In genomic region chr6:124900801-124901480, GRCm38 (mm10) we compare ENCODE assay signal across 11 mouse cellular contexts. TPM values are rescaled to one million over a fixed set of nuclear protein-coding genes. Genes with fewer than 3 reads are reported as not detected.
DNase-seq lines count a peak whose midpoint lies in the region; ATAC-seq and TF ChIP-seq lines count a peak whose summit lies in the region.
"Had no signal": no experiment of that assay in that cellular context is flagged by ENCODE, and none has a peak within 500 bp of the region (broad histone marks: within the 10 kb centered on the region; RNA-seq: fewer than 3 reads in every experiment).

No protein-coding gene starts in this region.

- DNase-seq in left cerebral cortex, postnatal 14 days (ENCODE audit: low spot score in 2 of 2): peak; percentile 57 to 82
- no peak for DNase-seq in left cerebral cortex, adult 18-20 months (ENCODE audit: low spot score in 2 of 2)
- peak; percentile 61 for DNase-seq in A20 (ENCODE audit: low read depth, low spot score)
- peak; percentile 79 for DNase-seq in CH12.LX (ENCODE audit: extremely low read depth)
- peak; percentile 73 for DNase-seq in hindbrain, postnatal 0 days (ENCODE audit: low spot score)
- no peak for DNase-seq in B cell, adult 2 months
- DNase-seq in adrenal gland, adult 8-10 months: no peak
- DNase-seq: adrenal gland, postnatal 25 days had no signal

- H3K4me3 ChIP-seq in CH12.LX (replicated peaks in 1 of 3; ENCODE audit: low read depth in 2 of 3, low read length in 2 of 3, poor library complexity in 1 of 3): no peak overlapping the region
- H3K4me3 ChIP-seq in hindbrain, postnatal 0 days (ENCODE audit: low read length): no peak overlapping the region
- H3K4me3 ChIP-seq: myocyte had no signal

- ATAC-seq in hindbrain, postnatal 0 days: no peak
- ATAC-seq in erythroblast, adult 5-6 weeks (replicated peaks; ENCODE audit: low FRiP score, poor library complexity, severe bottlenecking): no peak

- H3K9me3 ChIP-seq in CH12.LX (replicated peaks; ENCODE audit: low read length): no peaks in the 10 kb centered on the region
- no peaks in the 10 kb centered on the region for H3K9me3 ChIP-seq in hindbrain, postnatal 0 days (ENCODE audit: low read length)

- TF ChIP-seq RAD21 in CH12.LX (IDR thresholded peaks at IDR 0.05; ENCODE audit: low read depth, low read length): no peak

- dilution Hi-C loops in CH12.LX (cut with MboI; ENCODE audit: extremely low pct_ligation_motif_present, extremely low pct_unique_long_range_greater_than_20kb, low sequenced_read_pairs): no loop called here

- peak overlapping the region; percentile 81 for H3K27ac ChIP-seq in CH12.LX (ENCODE audit: insufficient read depth, low read depth)
- H3K27ac ChIP-seq in hindbrain, postnatal 0 days: no peak overlapping the region

- H3K4me2 ChIP-seq in CH12.LX (ENCODE audit: insufficient read depth, low read depth, poor library complexity, severe bottlenecking): peak overlapping the region; percentile 13
- H3K4me2 ChIP-seq in hindbrain, postnatal 0 days (ENCODE audit: low read depth, low read length): no peak overlapping the region

- H3K27me3 ChIP-seq in CH12.LX (replicated peaks): no peaks in the 10 kb centered on the region
- no peaks in the 10 kb centered on the region for H3K27me3 ChIP-seq in hindbrain, postnatal 0 days (ENCODE audit: insufficient read depth, low read length)

- intact Hi-C loops in left cerebral cortex, postnatal 14 days (cut with DNase I): no loop called here

- TF ChIP-seq POLR2A in CH12.LX (IDR thresholded peaks at IDR 0.05; ENCODE audit: low read depth, low read length): no peak; the same call in 1 of the 2 replicates

- H3K79me2 ChIP-seq in CH12.LX (replicated peaks; ENCODE audit: control insufficient read depth, extremely low read depth, insufficient read depth, poor library complexity, severe bottlenecking): no peaks in the 10 kb centered on the region

- 0 out of 2 replicates have a peak overlapping the region, but pooled peaks have one; percentile 3 for H3K9ac ChIP-seq in CH12.LX (ENCODE audit: insufficient read depth, low read depth)
- no peak overlapping the region for H3K9ac ChIP-seq in hindbrain, postnatal 0 days (replicated peaks; ENCODE audit: low read length)

- peak; percentile 23 for TF ChIP-seq EP300 in CH12.LX (IDR thresholded peaks at IDR 0.05; ENCODE audit: low read length)

- in situ Hi-C loops in CH12.LX (cut with MboI; ENCODE audit: low pct_ligation_motif_present, low pct_unique_long_range_greater_than_20kb, low sequenced_read_pairs): loop anchor here (5.0 kb wide), 1 partner anchor 34 kb away; no protein-coding TSS in a partner anchor

- 38% methylated on average over 10 of the region's 10 CpGs for WGBS in hindbrain, postnatal 0 days

- H3K4me1 ChIP-seq in CH12.LX (ENCODE audit: control insufficient read depth in 1 of 2, insufficient read depth in 2 of 2): peaks cover 23 to 72% of the 10 kb centered on the region in 2 experiments
- H3K4me1 ChIP-seq in hindbrain, postnatal 0 days (ENCODE audit: insufficient read depth, low read length): peaks cover 11% of the 10 kb centered on the region; the same call in 1 of the 2 replicates

- no peaks in the 10 kb centered on the region for H3K36me3 ChIP-seq in CH12.LX (replicated peaks in 1 of 2; ENCODE audit: control insufficient read depth in 1 of 2, insufficient read depth in 1 of 2, low read length in 1 of 2)
- H3K36me3 ChIP-seq in hindbrain, postnatal 0 days (ENCODE audit: insufficient read depth, low read length): no peaks in the 10 kb centered on the region

- TF ChIP-seq CTCF in CH12.LX (conservative IDR thresholded peaks at IDR 0.05 in 1 of 2, IDR thresholded peaks at IDR 0.05 in 1 of 2; ENCODE audit: low read depth in 2 of 2, low read length in 2 of 2): no peak
- TF ChIP-seq CTCF in hindbrain, postnatal 0 days (IDR thresholded peaks at IDR 0.05; ENCODE audit: low read depth): no peak

TF ChIP-seq in CH12.LX, 34 proteins besides CTCF, POLR2A, EP300 and RAD21 (continues in another document):
- TF ChIP-seq NELFE (IDR thresholded peaks at IDR 0.05; ENCODE audit: low read depth, low read length) (no peak), KAT2A (IDR thresholded peaks at IDR 0.05; ENCODE audit: insufficient replicate concordance, low read length) (no peak), UBTF (IDR thresholded peaks at IDR 0.05; ENCODE audit: low read depth, low read length) (no peak), ZKSCAN1 (IDR thresholded peaks at IDR 0.05; ENCODE audit: borderline replicate concordance, low read depth, low read length) (no peak), PAX5 (IDR thresholded peaks at IDR 0.05; ENCODE audit: low read length) (no peak), MAX (IDR thresholded peaks at IDR 0.05; ENCODE audit: low read length) (peak; percentile 83), TCF12 (IDR thresholded peaks at IDR 0.05; ENCODE audit: low read depth, low read length) (peak; percentile 62), BHLHE40 (IDR thresholded peaks at IDR 0.05; ENCODE audit: low read depth, low read length) (peak; percentile 94), JUND (conservative IDR thresholded peaks at IDR 0.05; ENCODE audit: low read depth, low read length) (0 out of 2 replicates have a peak, but pooled peaks have one; percentile 8), ELF1 (IDR thresholded peaks at IDR 0.05; ENCODE audit: low read depth, low read length) (peak; percentile 50), E2F4 (IDR thresholded peaks at IDR 0.05; ENCODE audit: insufficient replicate concordance, low read depth, low read length) (no peak), MAZ (IDR thresholded peaks at IDR 0.05; ENCODE audit: low read depth, low read length) (no peak; the same call in 1 of the 2 replicates), CHD2 (IDR thresholded peaks at IDR 0.05; ENCODE audit: low read length) (no peak), IRF4 (IDR thresholded peaks at IDR 0.05; ENCODE audit: low read depth, low read length) (peak; percentile 66)

RNA-seq across cellular contexts. Expression of gene Lag3, which starts 10.6 kb away (rescaled TPM):
- 1 to 10 TPM; 2.1 to 3.0 TPM for total RNA-seq in left cerebral cortex, postnatal 14 days (2021)
- total RNA-seq in left cerebral cortex, adult 18-20 months (2021): 1 to 10 TPM; 2.6 to 3.2 TPM
- total RNA-seq in CH12.LX (2012; rRNA removed) (1.2 and 1.9 TPM in 2 replicates), CH12.LX (2014; rRNA removed) (0.32 and 0.52 TPM in 2 replicates)
- polyA plus RNA-seq in CH12.LX (2012; ENCODE audit: insufficient read length, low read depth): 1.5 and 2.0 TPM in 2 replicates
- total RNA-seq in hindbrain, postnatal 0 days (2014; rRNA removed): 1.8 and 2.2 TPM in 2 replicates
- polyA plus RNA-seq in hindbrain, postnatal 0 days (2015; fragmentation: Nextera tagmentation; extraction: Ambion mirVana): 3.3 and 3.6 TPM in 2 replicates
- 1.0 and 2.7 TPM in 2 replicates for total RNA-seq in erythroblast, adult 5-6 weeks (2015; ENCODE audit: low replicate concordance)
- total RNA-seq in erythroblast, adult 5-6 weeks (2017; ENCODE audit: low replicate concordance): 0.51 TPM in 1 of 2 replicates, not detected in the other
- total RNA-seq in adrenal gland, adult 8-10 months (2022): 1 to 10 TPM; 1.1 to 2.7 (median 1.2) TPM

RNA-seq across cellular contexts. Expression of gene Cd4, which starts 12.9 kb away (rescaled TPM):
- total RNA-seq in left cerebral cortex, postnatal 14 days (2021): 1 to 10 TPM; 1.1 to 1.5 TPM
- 1 to 10 TPM; 4.2 to 8.6 TPM for total RNA-seq in left cerebral cortex, adult 18-20 months (2021)
- total RNA-seq in CH12.LX (2012; rRNA removed): 0.29 and 0.34 TPM in 2 replicates
- total RNA-seq in CH12.LX (2014; rRNA removed): 0.26 and 0.27 TPM in 2 replicates
- 1.1 and 1.6 TPM in 2 replicates for polyA plus RNA-seq in CH12.LX (2012; ENCODE audit: insufficient read length, low read depth)
- total RNA-seq in hindbrain, postnatal 0 days (2014; rRNA removed): 0.05 TPM in 1 of 2 replicates, not detected in the other
- polyA plus RNA-seq in hindbrain, postnatal 0 days (2015; fragmentation: Nextera tagmentation; extraction: Ambion mirVana): 0.13 and 0.18 TPM in 2 replicates
- 6.3 and 6.9 TPM in 2 replicates for total RNA-seq in erythroblast, adult 5-6 weeks (2015; ENCODE audit: low replicate concordance)
- 0.70 and 0.94 TPM in 2 replicates for total RNA-seq in erythroblast, adult 5-6 weeks (2017; ENCODE audit: low replicate concordance)
- total RNA-seq in adrenal gland, adult 8-10 months (2022): under 1 TPM; 0.40 to 0.83 (median 0.46) TPM
- polyA plus RNA-seq: limb, embryonic 11.5 days; myocyte had no signal

RNA-seq across cellular contexts. Expression of gene Ptms, which starts 19.0 kb away (rescaled TPM):
- total RNA-seq in left cerebral cortex, postnatal 14 days (2021): 1,000 to 10,000 TPM; 1,161 to 1,212 TPM
- total RNA-seq in left cerebral cortex, adult 18-20 months (2021): 100 to 1,000 TPM; 895 to 902 TPM
- 11.0 and 12.8 TPM in 2 replicates for total RNA-seq in CH12.LX (2012; rRNA removed)
- 7.0 and 8.1 TPM in 2 replicates for total RNA-seq in CH12.LX (2014; rRNA removed)
- 96.6 and 99.6 TPM in 2 replicates for polyA plus RNA-seq in CH12.LX (2012; ENCODE audit: insufficient read length, low read depth)
- total RNA-seq in hindbrain, postnatal 0 days (2014; rRNA removed): 913 and 1,024 TPM in 2 replicates
- polyA plus RNA-seq in hindbrain, postnatal 0 days (2015; fragmentation: Nextera tagmentation; extraction: Ambion mirVana): 767 and 773 TPM in 2 replicates
- 26.1 and 31.3 TPM in 2 replicates for total RNA-seq in erythroblast, adult 5-6 weeks (2015; ENCODE audit: low replicate concordance)
- total RNA-seq in erythroblast, adult 5-6 weeks (2017; ENCODE audit: low replicate concordance): 12.0 and 21.8 TPM in 2 replicates
- 100 to 1,000 TPM; 741 to 843 (median 768) TPM for total RNA-seq in adrenal gland, adult 8-10 months (2022)

RNA-seq across cellular contexts. Expression of gene Mlf2, which starts 30.2 kb away (rescaled TPM):
- total RNA-seq in left cerebral cortex, postnatal 14 days (2021): 100 to 1,000 TPM; 670 to 685 TPM
- 100 to 1,000 TPM; 626 to 639 TPM for total RNA-seq in left cerebral cortex, adult 18-20 months (2021)
- 116 and 129 TPM in 2 replicates for total RNA-seq in CH12.LX (2012; rRNA removed)
- 109 and 124 TPM in 2 replicates for total RNA-seq in CH12.LX (2014; rRNA removed)
- 203 and 210 TPM in 2 replicates for polyA plus RNA-seq in CH12.LX (2012; ENCODE audit: insufficient read length, low read depth)
- total RNA-seq in hindbrain, postnatal 0 days (2014; rRNA removed): 639 and 964 TPM in 2 replicates
- 618 and 628 TPM in 2 replicates for polyA plus RNA-seq in hindbrain, postnatal 0 days (2015; fragmentation: Nextera tagmentation; extraction: Ambion mirVana)
- 11.7 and 13.4 TPM in 2 replicates for total RNA-seq in erythroblast, adult 5-6 weeks (2015; ENCODE audit: low replicate concordance)
- total RNA-seq in erythroblast, adult 5-6 weeks (2017; ENCODE audit: low replicate concordance): 14.1 and 20.7 TPM in 2 replicates
- total RNA-seq in adrenal gland, adult 8-10 months (2022): 100 to 1,000 TPM; 277 to 296 (median 287) TPM

RNA-seq across cellular contexts. Expression of gene Gpr162, which starts 37.2 kb away (rescaled TPM):
- 100 to 1,000 TPM; 220 to 231 TPM for total RNA-seq in left cerebral cortex, postnatal 14 days (2021)
- total RNA-seq in left cerebral cortex, adult 18-20 months (2021): 100 to 1,000 TPM; 212 to 232 TPM
- total RNA-seq in CH12.LX (2012; rRNA removed) (1.6 and 2.0 TPM in 2 replicates), CH12.LX (2014; rRNA removed) (0.48 and 0.97 TPM in 2 replicates)
- polyA plus RNA-seq in CH12.LX (2012; ENCODE audit: insufficient read length, low read depth): 1.7 and 1.9 TPM in 2 replicates
- total RNA-seq in hindbrain, postnatal 0 days (2014; rRNA removed): 193 and 194 TPM in 2 replicates
- polyA plus RNA-seq in hindbrain, postnatal 0 days (2015; fragmentation: Nextera tagmentation; extraction: Ambion mirVana): 30.1 and 31.9 TPM in 2 replicates
- total RNA-seq in erythroblast, adult 5-6 weeks (2015; ENCODE audit: low replicate concordance): not detected in 2 replicates
- total RNA-seq in erythroblast, adult 5-6 weeks (2017; ENCODE audit: low replicate concordance): not detected in 2 replicates
- total RNA-seq in adrenal gland, adult 8-10 months (2022): 1 to 10 TPM in 3 of 4 experiments, under 1 TPM in 1; 0.32 to 2.2 (median 1.6) TPM

Comparison
In these comparisons a context has a peak if more than half of its experiments do, and no peak if none do; other contexts are left out.
1. DNase-seq: peak in left cerebral cortex, postnatal 14 days (2 of 2), A20 (single experiment), CH12.LX (single experiment) and hindbrain, postnatal 0 days (single experiment); none in left cerebral cortex, adult 18-20 months (0 of 2), B cell, adult 2 months (0 of 2) and adrenal gland, adult 8-10 months (single experiment).
2. RNA of gene Ptms, which starts 19.0 kb away (total RNA-seq): 1,161 to 1,212 TPM in left cerebral cortex, postnatal 14 days, 913 to 1,024 TPM in hindbrain, postnatal 0 days, 895 to 902 TPM in left cerebral cortex, adult 18-20 months and 741 to 843 TPM in adrenal gland, adult 8-10 months; 12.0 to 31.3 TPM in erythroblast, adult 5-6 weeks and 7.0 to 12.8 TPM in CH12.LX; every median in the first group is over 10 times any median in the second.